Mouse (Mus musculus) myocyte (in vitro differentiated cells): Measurements from ENCODE around the gene Ankrd40. TPM values are rescaled to one million over a fixed set of nuclear protein-coding genes. Genes with fewer than 3 reads are reported as not detected.

Experiments used
- H3K27me3 ChIP-seq: one replicate; pipeline ENCODE4 v1.6.1; 2011; ENCODE audit not compliant: control insufficient read depth, insufficient read depth, insufficient read length
- H3K36me3 ChIP-seq: one replicate; pipeline ENCODE4 v1.6.1; 2011; ENCODE audit not compliant: control insufficient read depth, insufficient read depth
- H3K4me2 ChIP-seq: one replicate; pipeline ENCODE4 v1.6.1; 2011; ENCODE audit warnings: low read depth, control low read depth
- H3K4me3 ChIP-seq: one replicate; pipeline ENCODE4 v1.5.1; 2011; ENCODE audit warnings: mild to moderate bottlenecking, control low read depth, moderate library complexity
- H3K79me2 ChIP-seq: one replicate; pipeline ENCODE4 v1.6.1; 2011; ENCODE audit not compliant: control insufficient read depth, insufficient read depth
- H3ac ChIP-seq: one replicate; pipeline ENCODE4 v1.6.1; 2011; ENCODE audit not compliant: control insufficient read depth, insufficient read length
- CEBPB ChIP-seq: IDR thresholded peaks from 2 replicates; pipeline ENCODE4 v1.6.1; 2011; ENCODE audit warnings: mild to moderate bottlenecking, moderate library complexity; ENCODE audit not compliant: poor library complexity, insufficient read depth, severe bottlenecking
- E2F4 ChIP-seq: IDR thresholded peaks from one replicate; pipeline ENCODE4 v1.6.1; 2011; ENCODE audit warnings: mild to moderate bottlenecking, control low read depth, moderate library complexity; ENCODE audit not compliant: insufficient read depth
- MAX ChIP-seq: IDR thresholded peaks from one replicate; pipeline ENCODE4 v1.6.1; 2011; ENCODE audit warnings: low read depth, mild to moderate bottlenecking, control low read depth
- MYOD1 ChIP-seq, 3 experiments: IDR thresholded peaks; one replicate each; pipeline ENCODE4 v1.6.1; 2011; ENCODE audit warnings: control low read depth in 2 of 3, low read depth in 2 of 3, mild to moderate bottlenecking in 2 of 3, moderate library complexity in 1 of 3; ENCODE audit not compliant: insufficient read length in 2 of 3, control insufficient read depth in 1 of 3
- MYOG ChIP-seq, 3 experiments: IDR thresholded peaks; one replicate each; pipeline ENCODE4 v1.6.1; 2011; ENCODE audit warnings: control low read depth in 2 of 3, low read depth in 2 of 3, mild to moderate bottlenecking in 2 of 3; ENCODE audit not compliant: insufficient read length in 2 of 3, control insufficient read depth in 1 of 3, insufficient read depth in 1 of 3
- POLR2A ChIP-seq: IDR thresholded peaks from one replicate; pipeline ENCODE4 v1.6.1; 2011; ENCODE audit warnings: low read depth, mild to moderate bottlenecking, control low read depth, moderate library complexity; ENCODE audit not compliant: insufficient read length
- POLR2AphosphoS2 ChIP-seq: IDR thresholded peaks from one replicate; pipeline ENCODE4 v1.6.1; 2011; ENCODE audit warnings: low read depth, control low read depth; ENCODE audit not compliant: insufficient read length
- REST ChIP-seq: IDR thresholded peaks from one replicate; pipeline ENCODE4 v1.6.1; 2011; ENCODE audit warnings: mild to moderate bottlenecking, control low read depth, moderate library complexity; ENCODE audit not compliant: insufficient read depth, insufficient read length
- SRF ChIP-seq: IDR thresholded peaks from one replicate; pipeline ENCODE4 v1.6.1; 2011; ENCODE audit warnings: low read depth; ENCODE audit not compliant: control insufficient read depth, insufficient read length
- TCF12 ChIP-seq: IDR thresholded peaks from one replicate; pipeline ENCODE4 v1.6.1; 2011; ENCODE audit warnings: mild to moderate bottlenecking, control low read depth; ENCODE audit not compliant: poor library complexity, insufficient read depth, severe bottlenecking
- TCF3 ChIP-seq: IDR thresholded peaks from one replicate; pipeline ENCODE4 v1.6.1; 2011; ENCODE audit warnings: low read depth, control low read depth; ENCODE audit not compliant: insufficient read length
- USF1 ChIP-seq: IDR thresholded peaks from one replicate; pipeline ENCODE4 v1.6.1; 2011; ENCODE audit warnings: low read depth, mild to moderate bottlenecking, control low read depth, moderate library complexity
- polyA plus RNA-seq: library from polyadenylated mRNA; unstranded; fragments of >200 nt; fragmentation: generic; extraction: Trizol; gene quantifications from one replicate; pipeline ENCODE4 v1.2.1, GENCODE M21; 2012; ENCODE audit warnings: missing spikeins

The Ankrd40 gene
- polyA plus RNA-seq, 1 experiment = 105 TPM

DNA sequence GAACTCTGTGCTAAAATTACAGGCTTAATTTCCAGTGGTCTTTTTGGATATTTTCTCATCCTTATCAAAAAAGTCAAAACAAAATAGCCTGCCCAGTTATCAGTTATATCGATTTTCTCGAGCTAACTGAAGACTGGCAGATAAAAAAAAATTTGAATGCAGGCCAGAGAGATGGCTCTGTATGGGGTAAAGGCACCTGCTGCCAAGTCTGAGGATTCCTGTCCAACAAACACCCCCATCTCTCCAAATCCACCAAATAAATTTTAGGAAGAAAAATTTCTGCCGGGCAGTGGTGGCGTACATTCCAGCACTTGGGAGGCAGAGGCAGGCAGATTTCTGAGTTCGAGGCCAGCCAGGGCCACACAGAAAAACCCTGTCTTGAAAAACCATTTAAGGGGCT lies 9.7 kb upstream of the Ankrd40 start:
- TF ChIP-seq SRF (no peak), E2F4 (no peak), MYOD1 (IDR thresholded peaks at IDR 0.05; ENCODE audit: control insufficient read depth in 1 of 3, insufficient read length in 2 of 3, low read depth in 2 of 3) (no peak), CEBPB (no peak), REST (no peak), POLR2A (no peak), POLR2AphosphoS2 (no peak), USF1 (no peak), TCF3 (no peak), TCF12 (no peak), MAX (no peak), MYOG (IDR thresholded peaks at IDR 0.05; ENCODE audit: control insufficient read depth in 1 of 3, insufficient read depth in 1 of 3, insufficient read length in 2 of 3, low read depth in 2 of 3) (no peak)
- no peaks in the 10 kb centered on the region for H3K27me3 ChIP-seq

GRCm38 (mm10) chr11:94320969-94321930 lies 6.6 kb upstream of the Ankrd40 start:
- Histone ChIP-seq H3K36me3 (no peaks in the 10 kb centered on the region), H3K27me3 (no peaks in the 10 kb centered on the region), H3K79me2 (peaks cover 53% of the 10 kb centered on the region), H3K4me2 (peak overlapping the region; percentile 91), H3ac (peak overlapping the region; percentile 73), H3K4me3 (peak overlapping the region; percentile 81)
- TF ChIP-seq USF1 (no peak), E2F4 (no peak), REST (no peak), CEBPB (no peak), TCF12 (no peak), MYOG (IDR thresholded peaks at IDR 0.05; ENCODE audit: control insufficient read depth in 1 of 3, insufficient read depth in 1 of 3, insufficient read length in 2 of 3, low read depth in 2 of 3) (no peak), POLR2A (peak; percentile 11), TCF3 (no peak), MAX (no peak), MYOD1 (IDR thresholded peaks at IDR 0.05; ENCODE audit: control insufficient read depth in 1 of 3, insufficient read length in 2 of 3, low read depth in 2 of 3) (peak in 1 of 3 experiments; percentile 7), POLR2AphosphoS2 (no peak), SRF (no peak)

More for the DNA sequence above, 9.7 kb upstream of the Ankrd40 start:
- Histone ChIP-seq H3K4me3 (no peak overlapping the region), H3K4me2 (no peak overlapping the region), H3K79me2 (peaks cover 85% of the 10 kb centered on the region), H3ac (no peak overlapping the region), H3K36me3 (no peaks in the 10 kb centered on the region)

DNA sequence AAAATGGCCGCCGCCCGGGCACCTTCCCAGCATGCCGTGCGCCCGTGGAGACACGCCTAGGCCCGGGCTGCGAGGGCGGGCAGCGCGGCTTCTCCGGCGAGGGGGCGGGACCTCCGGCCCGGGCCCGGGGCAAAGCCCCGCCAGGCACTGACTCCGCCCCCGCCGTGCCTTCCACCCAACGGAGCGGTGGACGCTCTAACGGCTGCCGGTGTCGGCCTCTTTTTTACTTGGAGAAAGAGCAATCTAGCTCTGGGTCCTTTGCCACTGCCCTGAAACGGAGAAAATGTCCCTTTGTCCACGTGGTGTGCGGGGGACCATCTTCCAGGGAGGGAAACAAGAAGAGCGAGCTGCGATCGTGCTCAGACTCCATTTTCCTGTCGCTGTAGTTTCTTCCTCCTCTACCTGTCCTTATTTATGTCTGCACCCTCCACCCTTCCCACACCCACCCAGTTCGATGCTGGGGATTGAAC lies 5.8 kb upstream of the Ankrd40 start, which contains the start of gene Luc7l3:
Luc7l3 (minus strand) TSS at position 58 of the 470 bp plus-strand sequence.
- Histone ChIP-seq H3K4me2 (peak within 1 kb of the TSS; percentile 97), H3ac (peak within 1 kb of the TSS; percentile 73), H3K79me2 (peaks cover 46% of the 10 kb centered on the region), H3K36me3 (no peaks in the 10 kb centered on the region), H3K4me3 (peak within 1 kb of the TSS; percentile 81), H3K27me3 (no peaks in the 10 kb centered on the region)
- TF ChIP-seq POLR2AphosphoS2 = peak; percentile 70
- TF ChIP-seq E2F4 = peak; percentile 24
- peak; percentile 63 for TF ChIP-seq POLR2A
- TF ChIP-seq USF1 = peak; percentile 50
- no peak for TF ChIP-seq REST
- no peak for TF ChIP-seq MYOG (IDR thresholded peaks at IDR 0.05; ENCODE audit: control insufficient read depth in 1 of 3, insufficient read depth in 1 of 3, insufficient read length in 2 of 3, low read depth in 2 of 3)

- Histone ChIP-seq H3ac (peak overlapping the region; percentile 73), H3K79me2 (peaks cover 40% of the 10 kb centered on the region), H3K4me2 (peak overlapping the region; percentile 97), H3K4me3 (peak overlapping the region; percentile 81), H3K27me3 (no peaks in the 10 kb centered on the region), H3K36me3 (no peaks in the 10 kb centered on the region)
- TF ChIP-seq USF1 (no peak), REST (no peak), TCF12 (no peak), SRF (no peak), MYOD1 (IDR thresholded peaks at IDR 0.05; ENCODE audit: control insufficient read depth in 1 of 3, insufficient read length in 2 of 3, low read depth in 2 of 3) (no peak), MAX (no peak), CEBPB (no peak), POLR2AphosphoS2 (no peak), TCF3 (no peak), E2F4 (no peak), POLR2A (no peak), MYOG (IDR thresholded peaks at IDR 0.05; ENCODE audit: control insufficient read depth in 1 of 3, insufficient read depth in 1 of 3, insufficient read length in 2 of 3, low read depth in 2 of 3) (no peak)
Measured at GRCm38 (mm10) chr11:94322636-94323035, 5.2 kb upstream of the Ankrd40 start.
